Mouse (Mus musculus) adrenal gland, adult 18-20 months (tissue): ENCODE results near the gene Ykt6. TPM values are rescaled to one million over a fixed set of nuclear protein-coding genes. Genes with fewer than 3 reads are reported as not detected.

Experiments used
- DNase-seq, 2 experiments: peaks; one replicate each; pipeline ENCODE4 v3.0.0; 2021 to 2022; ENCODE audit warnings: low spot score in 2 of 2
- total RNA-seq, 2 experiments: library from RNA; stranded (reverse); gene quantifications; 1 replicate in 1 of 2; 2 replicates in 1 of 2; pipeline ENCODE4 v1.2.3; 2021

Gene Ykt6
- total RNA-seq, 2 experiments from 2014 or later, result 65.6 to 85.9 TPM

GRCm38 (mm10) chr11:5947796-5948195 is 7.7 kb upstream of the Ykt6 start:
- peak in 1 of 2 experiments; percentile 12 for DNase-seq

- peak in 1 of 2 experiments; percentile 16 for DNase-seq
These were observed 6.8 kb upstream of the Ykt6 start for GRCm38 (mm10) chr11:5948546-5949250.

- peak in 1 of 2 experiments; percentile 16 for DNase-seq
These were observed 5.7 kb upstream of the Ykt6 start, which contains the start of gene Gck for GRCm38 (mm10) chr11:5949586-5950352. TSS of gene Gck (minus strand) at chr11:5950081.

GRCm38 (mm10) chr11:5952501-5952900 is 3.0 kb upstream of the Ykt6 start:
- DNase-seq, result peak in 1 of 2 experiments; percentile 23

GRCm38 (mm10) chr11:5953130-5953765 is 2.2 kb upstream of the Ykt6 start:
- DNase-seq, result peak in 1 of 2 experiments; percentile 34

- DNase-seq, result no peak
These were observed 1.1 kb upstream of the Ykt6 start for GRCm38 (mm10) chr11:5954435-5954834.

GRCm38 (mm10) chr11:5954965-5955504 is 458 bp upstream of the Ykt6 start:
- DNase-seq, result no peak

- no peak for DNase-seq
These were observed 4.6 kb downstream of the Ykt6 start for GRCm38 (mm10) chr11:5960051-5960450.

GRCm38 (mm10) chr11:5965865-5966264 is 10.4 kb downstream of the Ykt6 start:
- DNase-seq, result no peak

GRCm38 (mm10) chr11:5966751-5967150 is 11.3 kb downstream of the Ykt6 start:
- DNase-seq, result no peak

- DNase-seq, result no peak
These were observed 12.7 kb downstream of the Ykt6 start for GRCm38 (mm10) chr11:5968223-5968622.

- no peak for DNase-seq
These were observed 15.7 kb downstream of the Ykt6 start for GRCm38 (mm10) chr11:5971202-5971601.

GRCm38 (mm10) chr11:5973151-5973550 is 17.7 kb downstream of the Ykt6 start:
- no peak for DNase-seq

GRCm38 (mm10) chr11:5974053-5974452 is 18.6 kb downstream of the Ykt6 start:
- DNase-seq, result no peak

- no peak for DNase-seq
These were observed 19.6 kb downstream of the Ykt6 start for GRCm38 (mm10) chr11:5975068-5975467.

- no peak for DNase-seq
These were observed 20.6 kb downstream of the Ykt6 start for GRCm38 (mm10) chr11:5976106-5976505.

- DNase-seq, result no peak
These were observed 23.6 kb downstream of the Ykt6 start for GRCm38 (mm10) chr11:5979088-5979487.

- no peak for DNase-seq
These were observed 24.6 kb downstream of the Ykt6 start for GRCm38 (mm10) chr11:5980108-5980507.

- no peak for DNase-seq
These were observed 25.1 kb downstream of the Ykt6 start for GRCm38 (mm10) chr11:5980561-5980960.

- no peak for DNase-seq
These were observed 25.8 kb downstream of the Ykt6 start for GRCm38 (mm10) chr11:5981323-5981722.

- DNase-seq, result no peak
These were observed 28.1 kb downstream of the Ykt6 start for GRCm38 (mm10) chr11:5983629-5984028.

GRCm38 (mm10) chr11:5988126-5988525 is 32.6 kb downstream of the Ykt6 start:
- DNase-seq, result no peak
